Mouse (Mus musculus) liver, postnatal 0 days (tissue): Measurements from ENCODE around the gene Jak2. TPM values are rescaled to one million over a fixed set of nuclear protein-coding genes. Genes with fewer than 3 reads are reported as not detected.
A peak's percentile ranks its signal among the peaks of the same experiment; 100 is the strongest.

ENCODE experiments used
- ATAC-seq: fragments of 200-750 bp; cut with Nextera tagmentation; 2 replicates; pipeline ENCODE4 v1.8.0; 2017; ENCODE audit warnings: mild to moderate bottlenecking, moderate library complexity
- DNase-seq: peaks from one replicate; pipeline ENCODE4 v3.0.0-alpha.2; 2016
- H3K27ac ChIP-seq: fragments of 300-500 bp; sonication (generic); 2 replicates; pipeline ENCODE4 v1.5.1; 2014; ENCODE audit warnings: antibody characterized with exemption, moderate library complexity, mild to moderate bottlenecking, low read depth
- H3K27me3 ChIP-seq: fragments of 300-500 bp; sonication (generic); 2 replicates; pipeline ENCODE4 v1.6.1; 2014; ENCODE audit warnings: low read length, control low read depth, mixed read lengths; ENCODE audit not compliant: insufficient read depth
- H3K36me3 ChIP-seq: fragments of 300-500 bp; sonication (generic); replicated peaks from 2 replicates; pipeline ENCODE4 v1.6.1; 2014; ENCODE audit warnings: mild to moderate bottlenecking, control low read depth, low read length, moderate library complexity, mixed read lengths; ENCODE audit not compliant: insufficient read depth
- H3K4me1 ChIP-seq: fragments of 300-500 bp; sonication (generic); 2 replicates; pipeline ENCODE4 v1.6.1; 2014; ENCODE audit warnings: antibody characterized with exemption, mild to moderate bottlenecking, control low read depth; ENCODE audit not compliant: insufficient read depth
- H3K4me2 ChIP-seq: fragments of 300-500 bp; sonication (generic); 2 replicates; pipeline ENCODE4 v1.6.1; 2014; ENCODE audit warnings: low read depth, mild to moderate bottlenecking, low read length, moderate library complexity, mixed read lengths
- H3K4me3 ChIP-seq: fragments of 300-500 bp; sonication (generic); 2 replicates; pipeline ENCODE4 v1.5.1; 2014; ENCODE audit warnings: low read depth, low read length
- H3K9ac ChIP-seq: fragments of 300-500 bp; sonication (generic); replicated peaks from 2 replicates; pipeline ENCODE4 v1.6.1; 2014; ENCODE audit warnings: mild to moderate bottlenecking, moderate library complexity
- H3K9me3 ChIP-seq: fragments of 300-500 bp; sonication (generic); 2 replicates; pipeline ENCODE4 v1.6.1; 2016; ENCODE audit warnings: mild to moderate bottlenecking, control low read depth, low read length, mixed read lengths
- CTCF ChIP-seq: sonication (generic); IDR thresholded peaks from 2 replicates; pipeline ENCODE4 v1.5.1; 2016; ENCODE audit warnings: antibody characterized with exemption, low read depth
- EP300 ChIP-seq: IDR thresholded peaks from 2 replicates; pipeline ENCODE4 v1.6.1; 2016; ENCODE audit warnings: antibody characterized with exemption, low read depth, mild to moderate bottlenecking
- WGBS: fragments of 180-500 bp; shearing (Covaris S2); extraction: QIAGEN DNeasy Blood & Tissue Kit; methylation state at CpG from one replicate; pipeline ENCODE4 v1.1.7; 2014; ENCODE audit not compliant: insufficient replicate concordance; 5-methylcytosine and 5-hydroxymethylcytosine counted together
- polyA plus RNA-seq: library from polyadenylated mRNA; unstranded; fragments of >200 nt; fragmentation: Nextera tagmentation; extraction: Ambion mirVana; gene quantifications from 2 replicates; pipeline ENCODE4 v1.2.1, GENCODE M21; 2015

Gene Jak2
- polyA plus RNA-seq, 1 experiment from 2014 or later, result 6.0 TPM

DNA sequence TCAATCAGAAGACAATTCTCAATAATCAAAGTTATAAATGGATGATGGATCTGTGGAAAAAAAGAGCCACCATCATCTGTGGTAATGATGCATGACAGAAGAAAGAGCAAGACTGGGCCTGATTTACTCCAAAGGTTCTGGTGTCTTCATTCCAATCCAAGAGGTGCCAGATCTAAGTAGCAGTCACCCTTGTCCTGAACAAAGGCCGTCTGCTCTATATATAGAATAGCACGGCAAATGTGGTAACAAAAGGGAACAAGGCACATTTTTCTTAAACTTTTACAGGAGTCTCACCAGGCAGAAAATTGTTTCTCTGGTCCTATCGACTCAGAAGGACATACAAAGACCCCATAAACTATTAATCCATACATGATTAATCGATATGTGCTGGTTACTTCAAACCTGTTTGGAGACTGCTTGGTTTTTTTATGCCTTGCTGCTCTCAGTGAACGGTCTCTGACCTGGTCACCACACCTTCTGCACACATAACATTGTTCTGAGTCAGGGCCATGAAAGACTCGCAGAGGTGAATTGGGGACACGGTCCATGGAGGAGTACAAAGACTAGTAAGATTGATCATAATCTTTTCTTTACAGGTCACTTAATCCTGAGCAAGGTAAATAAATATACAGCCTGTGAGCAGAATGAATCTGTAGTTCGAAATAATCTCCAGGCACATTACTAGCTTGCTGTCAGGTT lies 35.7 kb upstream of the Jak2 start:
- no peaks in the 10 kb centered on the region for H3K36me3 ChIP-seq
- H3K4me1 ChIP-seq, result no peaks in the 10 kb centered on the region
- ATAC-seq, result no peak
- no peaks in the 10 kb centered on the region for H3K9me3 ChIP-seq
- TF ChIP-seq CTCF (no peak), EP300 (no peak)
- no peak overlapping the region for H3K27ac ChIP-seq
- 67% methylated on average over 8 of the region's 8 CpGs for WGBS
- H3K4me2 ChIP-seq, result no peak overlapping the region
- H3K4me3 ChIP-seq, result no peak overlapping the region
- H3K9ac ChIP-seq, result no peak overlapping the region
- no peak for DNase-seq
- H3K27me3 ChIP-seq, result no peaks in the 10 kb centered on the region

GRCm38 (mm10) chr19:29221867-29222266 lies 29.8 kb upstream of the Jak2 start:
- Histone ChIP-seq H3K4me3 (no peak overlapping the region), H3K9me3 (0 out of 2 replicates have a peak, but pooled peaks cover 3% of the 10 kb centered on the region), H3K4me1 (no peaks in the 10 kb centered on the region), H3K4me2 (no peak overlapping the region), H3K27ac (no peak overlapping the region), H3K36me3 (no peaks in the 10 kb centered on the region), H3K9ac (no peak overlapping the region), H3K27me3 (no peaks in the 10 kb centered on the region)
- DNase-seq (no peak), ATAC-seq (no peak)
- 38% methylated on average over 4 of the region's 4 CpGs for WGBS
- TF ChIP-seq CTCF (no peak), EP300 (no peak)

DNA sequence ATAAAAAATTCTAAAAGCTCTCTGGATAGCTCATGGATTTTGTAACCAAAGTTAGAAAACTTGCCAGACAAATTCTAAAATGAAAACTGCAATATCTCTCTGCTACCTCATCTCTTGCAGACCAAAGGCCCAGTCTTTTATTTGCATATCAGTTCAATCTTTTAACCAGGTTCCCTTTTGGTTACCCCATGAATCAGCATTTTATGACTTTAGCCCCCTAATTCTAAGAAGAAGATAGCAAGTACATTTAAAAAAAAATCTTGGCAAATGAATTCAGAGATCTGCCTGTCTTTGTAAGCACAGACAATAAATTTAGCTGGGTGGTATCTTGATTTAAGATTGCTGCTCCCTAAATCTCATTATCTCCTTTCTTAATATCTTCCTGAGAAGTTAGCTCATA lies 26.7 kb upstream of the Jak2 start:
- DNase-seq, result no peak
- Histone ChIP-seq H3K9ac (no peak overlapping the region), H3K4me2 (no peak overlapping the region), H3K9me3 (0 out of 2 replicates have a peak, but pooled peaks cover 3% of the 10 kb centered on the region), H3K27me3 (no peaks in the 10 kb centered on the region), H3K4me1 (peaks cover 6% of the 10 kb centered on the region; the same call in 1 of the 2 replicates), H3K27ac (no peak overlapping the region), H3K4me3 (no peak overlapping the region), H3K36me3 (no peaks in the 10 kb centered on the region)
- TF ChIP-seq EP300 (no peak), CTCF (no peak)
- no peak for ATAC-seq

- peaks cover 6% of the 10 kb centered on the region; the same call in 1 of the 2 replicates for H3K4me1 ChIP-seq
- DNase-seq (no peak), ATAC-seq (no peak)
- no peak overlapping the region for H3K4me2 ChIP-seq
- no peaks in the 10 kb centered on the region for H3K36me3 ChIP-seq
- H3K27ac ChIP-seq, result no peak overlapping the region
- 0 out of 2 replicates have a peak, but pooled peaks cover 3% of the 10 kb centered on the region for H3K9me3 ChIP-seq
- 47% methylated on average over 1 of the region's 1 CpGs for WGBS
- TF ChIP-seq CTCF (no peak), EP300 (no peak)
- no peak overlapping the region for H3K9ac ChIP-seq
- no peaks in the 10 kb centered on the region for H3K27me3 ChIP-seq
- no peak overlapping the region for H3K4me3 ChIP-seq
Measured at GRCm38 (mm10) chr19:29226996-29227395, 24.6 kb upstream of the Jak2 start.

GRCm38 (mm10) chr19:29227941-29228590 lies 23.6 kb upstream of the Jak2 start:
- Histone ChIP-seq H3K4me1 (peaks cover 11% of the 10 kb centered on the region), H3K9ac (no peak overlapping the region), H3K27me3 (no peaks in the 10 kb centered on the region), H3K36me3 (no peaks in the 10 kb centered on the region), H3K27ac (no peak overlapping the region), H3K4me2 (no peak overlapping the region), H3K9me3 (0 out of 2 replicates have a peak, but pooled peaks cover 3% of the 10 kb centered on the region), H3K4me3 (no peak overlapping the region)
- TF ChIP-seq EP300 (no peak), CTCF (no peak)
- WGBS, result 33% methylated on average over 9 of the region's 9 CpGs
- DNase-seq, result peak; percentile 34
- peak; percentile 27; the same call in 1 of the 2 replicates for ATAC-seq

DNA sequence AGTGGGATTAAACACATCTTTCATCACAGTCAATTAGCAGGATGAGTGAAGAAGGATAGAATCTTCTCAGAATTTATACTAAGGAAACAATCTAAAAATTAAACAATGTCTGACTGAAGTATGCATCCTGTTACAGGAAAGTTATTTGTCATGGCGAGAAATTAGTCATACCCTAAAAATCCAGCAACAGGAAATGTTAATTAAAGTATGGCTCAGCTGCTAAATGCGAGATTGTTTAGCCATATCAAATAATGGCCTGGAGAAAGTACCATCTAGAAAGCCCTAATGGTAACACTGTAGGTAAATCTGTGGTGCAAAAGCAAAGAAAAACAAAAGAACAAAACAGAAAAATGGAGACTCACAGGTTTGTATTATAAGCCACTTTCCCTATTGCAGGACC lies 22.6 kb upstream of the Jak2 start:
- 69% methylated on average over 2 of the region's 2 CpGs for WGBS
- no peak overlapping the region for H3K4me2 ChIP-seq
- peaks cover 11% of the 10 kb centered on the region for H3K4me1 ChIP-seq
- no peaks in the 10 kb centered on the region for H3K36me3 ChIP-seq
- 0 out of 2 replicates have a peak, but pooled peaks cover 3% of the 10 kb centered on the region for H3K9me3 ChIP-seq
- H3K4me3 ChIP-seq, result no peak overlapping the region
- no peak overlapping the region for H3K27ac ChIP-seq
- no peaks in the 10 kb centered on the region for H3K27me3 ChIP-seq
- H3K9ac ChIP-seq, result no peak overlapping the region
- no peak for TF ChIP-seq CTCF
- no peak for ATAC-seq
- no peak for DNase-seq
